In the genomic region with DNA sequence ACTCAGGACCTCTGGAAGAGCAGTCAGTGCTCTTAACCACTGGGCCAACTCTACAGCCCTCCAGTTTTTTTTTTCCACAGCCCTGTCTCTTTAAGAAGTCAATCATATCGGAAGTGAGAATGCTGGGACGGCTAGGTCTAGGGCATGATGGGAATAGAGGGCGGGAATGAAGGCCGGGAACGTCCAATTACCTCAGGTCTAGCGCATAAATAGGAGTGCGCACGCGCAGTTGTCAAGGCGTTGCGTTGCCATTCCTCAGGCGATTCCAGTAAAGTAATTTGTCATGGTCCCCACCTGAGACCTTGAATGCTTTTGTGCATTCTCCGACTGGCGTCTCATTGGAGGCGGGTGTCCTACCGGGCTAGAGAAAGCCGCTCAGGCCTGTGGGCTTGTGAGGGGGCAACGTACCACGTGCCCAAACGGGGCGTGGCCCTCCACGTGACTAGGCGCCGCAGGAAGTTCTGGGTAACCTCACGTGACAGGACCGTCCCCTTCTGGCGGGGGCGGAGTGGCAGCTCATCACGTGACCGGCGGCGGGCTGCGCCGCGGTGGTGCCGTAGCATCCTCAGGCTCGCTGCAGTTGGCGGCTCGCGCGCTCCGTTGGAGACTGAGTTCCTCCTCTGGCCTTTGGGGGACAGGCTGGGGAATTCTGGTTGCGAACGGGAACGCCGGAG, we compare ENCODE assay signal across 8 mouse cellular contexts. TPM values are rescaled to one million over a fixed set of nuclear protein-coding genes. Genes with fewer than 3 reads are reported as not detected.
DNase-seq lines count a peak whose midpoint lies in the region; ATAC-seq and TF ChIP-seq lines count a peak whose summit lies in the region.

A gene (plus strand): TSS at position 509 of the 674 bp plus-strand sequence.

- dilution Hi-C loops in CH12.LX (cut with MboI; ENCODE audit: extremely low pct_ligation_motif_present, extremely low pct_unique_long_range_greater_than_20kb, low sequenced_read_pairs), result no loop called here

- H3K9me3 ChIP-seq in CH12.LX (replicated peaks; ENCODE audit: low read length), result no peaks in the 10 kb centered on the region
- H3K9me3 ChIP-seq in forebrain, embryonic 11.5 days (ENCODE audit: control insufficient read depth, low read length), result no peaks in the 10 kb centered on the region
- H3K9me3 ChIP-seq in heart, embryonic 15.5 days (replicated peaks), result no peaks in the 10 kb centered on the region
- no peaks in the 10 kb centered on the region for H3K9me3 ChIP-seq in liver, embryonic 12.5 days (replicated peaks)
- H3K9me3 ChIP-seq in stomach, embryonic 14.5 days (ENCODE audit: control insufficient read depth, low read depth, low read length), result no peaks in the 10 kb centered on the region

- peaks cover 0 to 6% of the 10 kb centered on the region in 2 experiments for H3K36me3 ChIP-seq in CH12.LX (replicated peaks in 1 of 2; ENCODE audit: control insufficient read depth in 1 of 2, insufficient read depth in 1 of 2, low read length in 1 of 2)
- H3K36me3 ChIP-seq in forebrain, embryonic 11.5 days (ENCODE audit: control insufficient read depth, insufficient read depth, low read length), result no peaks in the 10 kb centered on the region
- no peaks in the 10 kb centered on the region for H3K36me3 ChIP-seq in heart, embryonic 15.5 days
- H3K36me3 ChIP-seq in liver, embryonic 12.5 days, result no peaks in the 10 kb centered on the region
- no peaks in the 10 kb centered on the region for H3K36me3 ChIP-seq in stomach, embryonic 14.5 days (ENCODE audit: control insufficient read depth, insufficient read depth, low read length)

- peak within 1 kb of the TSS; percentile 76 for H3K4me2 ChIP-seq in CH12.LX (ENCODE audit: insufficient read depth, low read depth, poor library complexity, severe bottlenecking)
- peak within 1 kb of the TSS; percentile 62 for H3K4me2 ChIP-seq in forebrain, embryonic 11.5 days (ENCODE audit: low read depth, low read length, severe bottlenecking)
- peak within 1 kb of the TSS; percentile 68 for H3K4me2 ChIP-seq in heart, embryonic 15.5 days
- peak within 1 kb of the TSS; percentile 78 for H3K4me2 ChIP-seq in liver, embryonic 12.5 days
- peak within 1 kb of the TSS; percentile 69 for H3K4me2 ChIP-seq in stomach, embryonic 14.5 days (replicated peaks; ENCODE audit: low read depth, low read length)

- no peak for TF ChIP-seq CTCF in CH12.LX (conservative IDR thresholded peaks at IDR 0.05 in 1 of 2, IDR thresholded peaks at IDR 0.05 in 1 of 2; ENCODE audit: low read depth in 2 of 2, low read length in 2 of 2)

- no peak; the same call in 1 of the 2 replicates for TF ChIP-seq RAD21 in CH12.LX (IDR thresholded peaks at IDR 0.05; ENCODE audit: low read depth, low read length)

- no peaks in the 10 kb centered on the region for H3K79me2 ChIP-seq in CH12.LX (replicated peaks; ENCODE audit: control insufficient read depth, extremely low read depth, insufficient read depth, poor library complexity, severe bottlenecking)

- peak within 1 kb of the TSS; percentile 80 for H3K27ac ChIP-seq in CH12.LX (ENCODE audit: insufficient read depth, low read depth)
- peak within 1 kb of the TSS; percentile 68; the same call in 1 of the 2 replicates for H3K27ac ChIP-seq in forebrain, embryonic 11.5 days (ENCODE audit: low read depth, low read length)
- peak within 1 kb of the TSS; percentile 80 for H3K27ac ChIP-seq in heart, embryonic 15.5 days
- peak within 1 kb of the TSS; percentile 80 for H3K27ac ChIP-seq in liver, embryonic 12.5 days
- peak within 1 kb of the TSS; percentile 90 for H3K27ac ChIP-seq in stomach, embryonic 14.5 days (ENCODE audit: low read length)

- in situ Hi-C loops in CH12.LX (cut with MboI; ENCODE audit: low pct_ligation_motif_present, low pct_unique_long_range_greater_than_20kb, low sequenced_read_pairs), result loop anchor here (10.0 kb wide), 1 partner anchor 168 kb away; a partner anchor contains a TSS

- peak; percentile 85 for TF ChIP-seq POLR2A in CH12.LX (IDR thresholded peaks at IDR 0.05; ENCODE audit: low read depth, low read length)

- H3K9ac ChIP-seq in CH12.LX (ENCODE audit: insufficient read depth, low read depth), result peak within 1 kb of the TSS; percentile 67
- peak within 1 kb of the TSS; percentile 69 for H3K9ac ChIP-seq in forebrain, embryonic 11.5 days (ENCODE audit: low read length)
- H3K9ac ChIP-seq in heart, embryonic 15.5 days, result peak within 1 kb of the TSS; percentile 52
- H3K9ac ChIP-seq in liver, embryonic 12.5 days, result peak within 1 kb of the TSS; percentile 66
- H3K9ac ChIP-seq in stomach, embryonic 14.5 days (replicated peaks; ENCODE audit: low read depth, low read length), result peak within 1 kb of the TSS; percentile 58

- WGBS in forebrain, embryonic 11.5 days, result under 1% methylated on average over 46 of the region's 46 CpGs
- WGBS in heart, embryonic 15.5 days, result under 1% methylated on average over 46 of the region's 46 CpGs
- WGBS in liver, embryonic 12.5 days (ENCODE audit: insufficient replicate concordance), result under 1% methylated on average over 46 of the region's 46 CpGs
- WGBS in stomach, embryonic 14.5 days, result under 1% methylated on average over 46 of the region's 46 CpGs

- no peak for TF ChIP-seq EP300 in CH12.LX (IDR thresholded peaks at IDR 0.05; ENCODE audit: low read length)

- H3K4me3 ChIP-seq in CH12.LX (replicated peaks in 1 of 3; ENCODE audit: low read depth in 2 of 3, low read length in 2 of 3, poor library complexity in 1 of 3), result peak within 1 kb of the TSS; percentile 59 to 87 (median 73)
- peak within 1 kb of the TSS; percentile 54 for H3K4me3 ChIP-seq in forebrain, embryonic 11.5 days (ENCODE audit: low read depth, low read length)
- H3K4me3 ChIP-seq in heart, embryonic 15.5 days, result peak within 1 kb of the TSS; percentile 62
- H3K4me3 ChIP-seq in liver, embryonic 12.5 days, result peak within 1 kb of the TSS; percentile 62
- H3K4me3 ChIP-seq in stomach, embryonic 14.5 days (ENCODE audit: low read depth, low read length), result peak within 1 kb of the TSS; percentile 58

- no peaks in the 10 kb centered on the region for H3K27me3 ChIP-seq in CH12.LX (replicated peaks)
- no peaks in the 10 kb centered on the region for H3K27me3 ChIP-seq in forebrain, embryonic 11.5 days (ENCODE audit: control insufficient read depth, insufficient read depth, low read length)
- H3K27me3 ChIP-seq in heart, embryonic 15.5 days, result no peaks in the 10 kb centered on the region
- H3K27me3 ChIP-seq in liver, embryonic 12.5 days (replicated peaks), result no peaks in the 10 kb centered on the region
- H3K27me3 ChIP-seq in stomach, embryonic 14.5 days (ENCODE audit: control insufficient read depth, insufficient read depth, low read length), result no peaks in the 10 kb centered on the region

- DNase-seq in CH12.LX (ENCODE audit: extremely low read depth), result peak; percentile 98
- peak; percentile 90 for DNase-seq in c-Kit-positive CD71-positive TER-119-positive erythroid progenitor cells, embryonic 14.5 days (ENCODE audit: low spot score)
- peak; percentile 97 for DNase-seq in forebrain, embryonic 11.5 days (ENCODE audit: low spot score)
- peak; percentile 96 for DNase-seq in kidney, postnatal 14 days
- DNase-seq in natural killer cell, adult 2 months (ENCODE audit: low spot score in 2 of 2), result peak; percentile 94 to 96

- peaks cover 0 to 28% of the 10 kb centered on the region in 2 experiments; a peak in 2 of 4 replicates for H3K4me1 ChIP-seq in CH12.LX (ENCODE audit: control insufficient read depth in 1 of 2, insufficient read depth in 2 of 2)
- no peaks in the 10 kb centered on the region for H3K4me1 ChIP-seq in forebrain, embryonic 11.5 days (replicated peaks; ENCODE audit: control insufficient read depth, insufficient read depth, low read length)
- peaks cover 8% of the 10 kb centered on the region for H3K4me1 ChIP-seq in heart, embryonic 15.5 days (replicated peaks)
- H3K4me1 ChIP-seq in liver, embryonic 12.5 days, result peaks cover 14% of the 10 kb centered on the region
- H3K4me1 ChIP-seq in stomach, embryonic 14.5 days (ENCODE audit: control insufficient read depth, insufficient read depth, low read length), result peaks cover 4% of the 10 kb centered on the region; the same call in 1 of the 2 replicates

- peak; percentile 96 for ATAC-seq in forebrain, embryonic 11.5 days (replicated peaks; ENCODE audit: low FRiP score)
- ATAC-seq in heart, embryonic 15.5 days (replicated peaks; ENCODE audit: insufficient number of reproducible peaks, insufficient read depth, low FRiP score, low read depth), result peak; percentile 96
- peak; percentile 94 for ATAC-seq in liver, embryonic 12.5 days
- peak; percentile 98 for ATAC-seq in stomach, embryonic 14.5 days (ENCODE audit: insufficient number of reproducible peaks, insufficient read depth, low FRiP score, low read depth)

TF ChIP-seq in CH12.LX, 34 proteins besides CTCF, POLR2A, EP300 and RAD21 (continues in another document):
- no peak for TF ChIP-seq CHD1 (IDR thresholded peaks at IDR 0.05; ENCODE audit: low read depth, low read length)
- TF ChIP-seq USF1 (IDR thresholded peaks at IDR 0.05; ENCODE audit: low read depth, low read length), result peak; percentile 95
- peak; percentile 82 for TF ChIP-seq NRF1 (IDR thresholded peaks at IDR 0.05; ENCODE audit: low read depth, low read length)
- TF ChIP-seq PAX5 (IDR thresholded peaks at IDR 0.05; ENCODE audit: low read length), result no peak
- TF ChIP-seq ZKSCAN1 (IDR thresholded peaks at IDR 0.05; ENCODE audit: borderline replicate concordance, low read depth, low read length), result no peak
- peak; percentile 88; the same call in 1 of the 2 replicates for TF ChIP-seq MXI1 (IDR thresholded peaks at IDR 0.05; ENCODE audit: low read depth, low read length)
- TF ChIP-seq GABPA (IDR thresholded peaks at IDR 0.05; ENCODE audit: insufficient replicate concordance, low read depth, low read length), result no peak; the same call in 1 of the 2 replicates
- peak; percentile 72; the same call in 1 of the 2 replicates for TF ChIP-seq MYC (IDR thresholded peaks at IDR 0.05; ENCODE audit: low read depth, low read length)
- TF ChIP-seq E2F4 (IDR thresholded peaks at IDR 0.05; ENCODE audit: insufficient replicate concordance, low read depth, low read length), result peak; percentile 71; the same call in 1 of the 2 replicates
- TF ChIP-seq JUND (conservative IDR thresholded peaks at IDR 0.05; ENCODE audit: low read depth, low read length), result no peak
- TF ChIP-seq MAX (IDR thresholded peaks at IDR 0.05; ENCODE audit: low read length), result peak; percentile 99
- TF ChIP-seq JUN (IDR thresholded peaks at IDR 0.05; ENCODE audit: insufficient read depth, low read depth, low read length), result no peak
- no peak for TF ChIP-seq SMC3 (IDR thresholded peaks at IDR 0.05; ENCODE audit: low read depth, low read length)
- no peak for TF ChIP-seq MAFK (IDR thresholded peaks at IDR 0.05; ENCODE audit: insufficient replicate concordance, low read length)

RNA-seq across cellular contexts. Expression of the gene that starts here (rescaled TPM):
- 6.4 and 7.8 TPM in 2 replicates for total RNA-seq in CH12.LX (2012; rRNA removed)
- total RNA-seq in CH12.LX (2014; rRNA removed), result 8.1 and 11.1 TPM in 2 replicates
- polyA plus RNA-seq in CH12.LX (2012; ENCODE audit: insufficient read length, low read depth), result 9.1 and 10.2 TPM in 2 replicates
- 24.9 and 28.8 TPM in 2 replicates for polyA plus RNA-seq in forebrain, embryonic 11.5 days (2014; fragmentation: Nextera tagmentation; extraction: Ambion mirVana)
- polyA plus RNA-seq in heart, embryonic 15.5 days (2015; fragmentation: Nextera tagmentation; extraction: Ambion mirVana), result 11.2 and 12.9 TPM in 2 replicates
- polyA plus RNA-seq in liver, embryonic 12.5 days (2016; fragmentation: Nextera tagmentation; extraction: Ambion mirVana), result 5.6 and 6.8 TPM in 2 replicates
- 26.8 and 30.0 TPM in 2 replicates for polyA plus RNA-seq in stomach, embryonic 14.5 days (2014; fragmentation: Nextera tagmentation; extraction: Ambion mirVana)

Comparison
In these comparisons a context has a peak if more than half of its experiments do, and no peak if none do; other contexts are left out.
1. Peak in every context shown above with its lines: DNase-seq, ATAC-seq, H3K4me3 ChIP-seq and H3K27ac ChIP-seq.